Mouse (Mus musculus) forebrain, embryonic 11.5 days (tissue): ENCODE data around the gene Bend3. TPM values are rescaled to one million over a fixed set of nuclear protein-coding genes. Genes with fewer than 3 reads are reported as not detected.

Source experiments
- ATAC-seq: fragments of 200-750 bp; cut with Nextera tagmentation; replicated peaks from 2 replicates; pipeline ENCODE4 v1.8.0; 2017; ENCODE audit warnings: moderate TSS enrichment; ENCODE audit not compliant: low FRiP score
- DNase-seq: peaks from one replicate; pipeline ENCODE4 v3.0.0-alpha.2; 2017; ENCODE audit warnings: low spot score
- H3K27ac ChIP-seq: fragments of 300-500 bp; sonication (generic); 2 replicates; pipeline ENCODE4 v1.5.1; 2014; ENCODE audit warnings: low read depth, low read length
- H3K27me3 ChIP-seq: fragments of 300-500 bp; sonication (generic); 2 replicates; pipeline ENCODE4 v1.6.1; 2014; ENCODE audit warnings: mild to moderate bottlenecking, low read length, mixed read lengths; ENCODE audit not compliant: control insufficient read depth, insufficient read depth
- H3K36me3 ChIP-seq: fragments of 300-500 bp; sonication (generic); 2 replicates; pipeline ENCODE4 v1.6.1; 2014; ENCODE audit warnings: mild to moderate bottlenecking, low read length, moderate library complexity, mixed read lengths; ENCODE audit not compliant: control insufficient read depth, insufficient read depth
- H3K4me1 ChIP-seq: fragments of 300-500 bp; sonication (generic); replicated peaks from 2 replicates; pipeline ENCODE4 v1.6.1; 2014; ENCODE audit warnings: low read length, mixed read lengths; ENCODE audit not compliant: control insufficient read depth, insufficient read depth
- H3K4me2 ChIP-seq: fragments of 300-500 bp; sonication (generic); 2 replicates; pipeline ENCODE4 v1.6.1; 2014; ENCODE audit warnings: low read depth, mild to moderate bottlenecking, low read length, moderate library complexity, mixed read lengths; ENCODE audit not compliant: severe bottlenecking
- H3K4me3 ChIP-seq: fragments of 300-500 bp; sonication (generic); 2 replicates; pipeline ENCODE4 v1.5.1; 2014; ENCODE audit warnings: low read depth, low read length
- H3K9ac ChIP-seq: fragments of 300-500 bp; sonication (generic); 2 replicates; pipeline ENCODE4 v1.6.1; 2014; ENCODE audit warnings: low read length
- H3K9me3 ChIP-seq: fragments of 300-500 bp; sonication (generic); 2 replicates; pipeline ENCODE4 v1.6.1; 2016; ENCODE audit warnings: low read length, mixed read lengths; ENCODE audit not compliant: control insufficient read depth
- WGBS: fragments of 180-500 bp; shearing (Covaris S2); extraction: QIAGEN DNeasy Blood & Tissue Kit; methylation state at CpG from one replicate; pipeline ENCODE4 v1.1.7; 2014; 5-methylcytosine and 5-hydroxymethylcytosine counted together
- polyA plus RNA-seq: library from polyadenylated mRNA; unstranded; fragments of >200 nt; fragmentation: Nextera tagmentation; extraction: Ambion mirVana; gene quantifications from 2 replicates; pipeline ENCODE4 v1.2.1, GENCODE M21; 2014

Gene Bend3
- polyA plus RNA-seq, 1 experiment from 2014 or later, result 13.4 TPM

GRCm38 (mm10) chr10:43485751-43486268 lies 7.2 kb downstream of the Bend3 start:
- Histone ChIP-seq H3K9me3 (no peaks in the 10 kb centered on the region), H3K27me3 (no peaks in the 10 kb centered on the region), H3K4me3 (no peak overlapping the region), H3K4me1 (peaks cover 17% of the 10 kb centered on the region; the same call in 1 of the 2 replicates), H3K4me2 (no peak overlapping the region), H3K27ac (no peak overlapping the region), H3K36me3 (no peaks in the 10 kb centered on the region), H3K9ac (no peak overlapping the region)
- DNase-seq, result no peak
- ATAC-seq, result no peak
- 87% methylated on average over 6 of the region's 6 CpGs for WGBS

- Histone ChIP-seq H3K4me1 (peaks cover 12% of the 10 kb centered on the region; the same call in 1 of the 2 replicates), H3K9ac (no peak overlapping the region), H3K27ac (no peak overlapping the region), H3K9me3 (no peaks in the 10 kb centered on the region), H3K4me3 (no peak overlapping the region), H3K36me3 (no peaks in the 10 kb centered on the region), H3K4me2 (no peak overlapping the region), H3K27me3 (no peaks in the 10 kb centered on the region)
- ATAC-seq (no peak), DNase-seq (no peak)
- WGBS, result 94% methylated on average over 3 of the region's 3 CpGs
Measured at GRCm38 (mm10) chr10:43487441-43488010, 8.9 kb downstream of the Bend3 start.

GRCm38 (mm10) chr10:43488258-43488657 lies 9.6 kb downstream of the Bend3 start:
- Histone ChIP-seq H3K9me3 (no peaks in the 10 kb centered on the region), H3K4me2 (no peak overlapping the region), H3K27ac (no peak overlapping the region), H3K27me3 (no peaks in the 10 kb centered on the region), H3K4me3 (no peak overlapping the region), H3K4me1 (peaks cover 5% of the 10 kb centered on the region; the same call in 1 of the 2 replicates), H3K36me3 (no peaks in the 10 kb centered on the region), H3K9ac (no peak overlapping the region)
- ATAC-seq (no peak), DNase-seq (no peak)
- 85% methylated on average over 4 of the region's 4 CpGs for WGBS

GRCm38 (mm10) chr10:43489139-43489538 lies 10.5 kb downstream of the Bend3 start:
- WGBS, result 92% methylated on average over 7 of the region's 7 CpGs
- no peak for DNase-seq
- Histone ChIP-seq H3K36me3 (no peaks in the 10 kb centered on the region), H3K4me2 (no peak overlapping the region), H3K9ac (no peak overlapping the region), H3K27me3 (no peaks in the 10 kb centered on the region), H3K9me3 (no peaks in the 10 kb centered on the region), H3K4me1 (no peaks in the 10 kb centered on the region), H3K27ac (no peak overlapping the region), H3K4me3 (no peak overlapping the region)
- no peak for ATAC-seq

- Histone ChIP-seq H3K9ac (no peak overlapping the region), H3K27me3 (no peaks in the 10 kb centered on the region), H3K36me3 (no peaks in the 10 kb centered on the region), H3K4me2 (no peak overlapping the region), H3K9me3 (no peaks in the 10 kb centered on the region), H3K27ac (no peak overlapping the region), H3K4me1 (no peaks in the 10 kb centered on the region), H3K4me3 (no peak overlapping the region)
- no peak for ATAC-seq
- no peak for DNase-seq
- 64% methylated on average over 6 of the region's 6 CpGs for WGBS
Measured at GRCm38 (mm10) chr10:43489550-43489949, 10.9 kb downstream of the Bend3 start.

GRCm38 (mm10) chr10:43490034-43490433 lies 11.4 kb downstream of the Bend3 start:
- ATAC-seq, result no peak
- WGBS, result 78% methylated on average over 8 of the region's 8 CpGs

GRCm38 (mm10) chr10:43490846-43491245 lies 12.2 kb downstream of the Bend3 start:
- Histone ChIP-seq H3K27me3 (no peaks in the 10 kb centered on the region), H3K27ac (no peak overlapping the region), H3K4me2 (no peak overlapping the region), H3K9ac (no peak overlapping the region), H3K9me3 (no peaks in the 10 kb centered on the region), H3K4me3 (no peak overlapping the region), H3K36me3 (peaks cover 3% of the 10 kb centered on the region), H3K4me1 (no peaks in the 10 kb centered on the region)
- ATAC-seq (no peak), DNase-seq (no peak)
- 91% methylated on average over 5 of the region's 5 CpGs for WGBS

More at GRCm38 (mm10) chr10:43490034-43490433, 11.4 kb downstream of the Bend3 start:
- Histone ChIP-seq H3K9ac (no peak overlapping the region), H3K27me3 (no peaks in the 10 kb centered on the region), H3K9me3 (no peaks in the 10 kb centered on the region), H3K4me1 (no peaks in the 10 kb centered on the region), H3K4me3 (no peak overlapping the region), H3K4me2 (no peak overlapping the region), H3K27ac (no peak overlapping the region), H3K36me3 (peaks cover under 1% of the 10 kb centered on the region)
- no peak for DNase-seq

- DNase-seq (no peak), ATAC-seq (no peak)
- WGBS, result 93% methylated on average over 4 of the region's 4 CpGs
- H3K4me3 ChIP-seq, result no peak overlapping the region
- H3K9ac ChIP-seq, result no peak overlapping the region
- H3K9me3 ChIP-seq, result no peaks in the 10 kb centered on the region
- H3K4me1 ChIP-seq, result no peaks in the 10 kb centered on the region
- H3K4me2 ChIP-seq, result no peak overlapping the region
- H3K27me3 ChIP-seq, result no peaks in the 10 kb centered on the region
- no peak overlapping the region for H3K27ac ChIP-seq
- H3K36me3 ChIP-seq, result peaks cover 7% of the 10 kb centered on the region; the same call in 1 of the 2 replicates
Measured at GRCm38 (mm10) chr10:43502599-43502998, 24.0 kb downstream of the Bend3 start.

- H3K4me3 ChIP-seq, result no peak overlapping the region
- ATAC-seq (no peak), DNase-seq (no peak)
- H3K27me3 ChIP-seq, result no peaks in the 10 kb centered on the region
- H3K9ac ChIP-seq, result no peak overlapping the region
- no peaks in the 10 kb centered on the region for H3K9me3 ChIP-seq
- H3K27ac ChIP-seq, result no peak overlapping the region
- no peaks in the 10 kb centered on the region; the same call in 1 of the 2 replicates for H3K36me3 ChIP-seq
- 89% methylated on average over 1 of the region's 1 CpGs for WGBS
- no peak overlapping the region for H3K4me2 ChIP-seq
- no peaks in the 10 kb centered on the region for H3K4me1 ChIP-seq
Measured at GRCm38 (mm10) chr10:43504291-43504690, 25.7 kb downstream of the Bend3 start.
